Mouse (Mus musculus) MEL (cell line): ENCODE data around the gene Tsc2. TPM values are rescaled to one million over a fixed set of nuclear protein-coding genes. Genes with fewer than 3 reads are reported as not detected.

Experiments
- DNase-seq: peaks from one replicate; pipeline ENCODE4 v3.0.0; 2011; ENCODE audit warnings: low read depth, low spot score
- H3K27ac ChIP-seq: 2 replicates; pipeline ENCODE4 v1.5.1; 2012; ENCODE audit warnings: low read depth, mild to moderate bottlenecking, control low read depth, low read length, moderate library complexity; ENCODE audit not compliant: control insufficient read depth
- H3K27me3 ChIP-seq, 2 experiments: fragments of 150-350 bp in 1 of 2; sonication (generic) in 1 of 2; 2 replicates each; pipeline ENCODE4 v1.6.1; 2012; ENCODE audit warnings: low read length in 2 of 2, mild to moderate bottlenecking in 2 of 2, improper control_type of control experiment in 1 of 2, moderate library complexity in 1 of 2; ENCODE audit not compliant: insufficient read depth in 2 of 2, control insufficient read depth in 1 of 2
- H3K36me3 ChIP-seq, 2 experiments: 2 replicates each; pipeline ENCODE4 v1.6.1; 2012 to 2014; ENCODE audit warnings: low read length in 2 of 2, improper control_type of control experiment in 1 of 2, inconsistent platforms in 1 of 2, mild to moderate bottlenecking in 1 of 2; ENCODE audit not compliant: insufficient read depth in 2 of 2, control insufficient read depth in 1 of 2
- H3K4me1 ChIP-seq, 2 experiments: fragments of 150-350 bp in 1 of 2; sonication (generic) in 1 of 2; 2 replicates each; pipeline ENCODE4 v1.6.1; 2012; ENCODE audit warnings: low read length in 2 of 2, improper control_type of control experiment in 1 of 2, mild to moderate bottlenecking in 1 of 2; ENCODE audit not compliant: insufficient read depth in 2 of 2, control insufficient read depth in 1 of 2
- H3K4me3 ChIP-seq, 2 experiments: fragments of 150-350 bp in 1 of 2; sonication (generic) in 1 of 2; 2 replicates each; pipeline ENCODE4 v1.5.1; 2012; ENCODE audit warnings: low read depth in 2 of 2, low read length in 2 of 2, mild to moderate bottlenecking in 2 of 2, moderate library complexity in 2 of 2, control low read depth in 1 of 2, improper control_type of control experiment in 1 of 2; ENCODE audit not compliant: control insufficient read depth in 1 of 2, insufficient read depth in 1 of 2
- H3K79me2 ChIP-seq: 2 replicates; pipeline ENCODE4 v1.6.1; 2012; ENCODE audit warnings: mild to moderate bottlenecking, low read length, moderate library complexity; ENCODE audit not compliant: control insufficient read depth, poor library complexity, insufficient read depth
- H3K9ac ChIP-seq: 2 replicates; pipeline ENCODE4 v1.6.1; 2012; ENCODE audit warnings: low read depth, mild to moderate bottlenecking, control low read depth, low read length, moderate library complexity; ENCODE audit not compliant: control insufficient read depth, poor library complexity, severe bottlenecking
- H3K9me3 ChIP-seq: fragments of 150-350 bp; sonication (generic); replicated peaks from 2 replicates; pipeline ENCODE4 v1.6.1; 2012; ENCODE audit warnings: mild to moderate bottlenecking, low read length, improper control_type of control experiment, moderate library complexity; ENCODE audit not compliant: insufficient read depth
- BHLHE40 ChIP-seq: IDR thresholded peaks from 2 replicates; pipeline ENCODE4 v1.6.1; 2012; ENCODE audit warnings: low read depth, mild to moderate bottlenecking, inconsistent platforms, low read length, improper control_type of control experiment, borderline replicate concordance
- CHD2 ChIP-seq: IDR thresholded peaks from 2 replicates; pipeline ENCODE4 v1.6.1; 2011; ENCODE audit warnings: low read length, improper control_type of control experiment
- CTCF ChIP-seq, 3 experiments: IDR thresholded peaks in 2 of 3; conservative IDR thresholded peaks in 1 of 3; 2 replicates each; pipeline ENCODE4 v1.5.1; 2011 to 2012; ENCODE audit warnings: low read length in 3 of 3, low read depth in 2 of 3, mild to moderate bottlenecking in 2 of 3, improper control_type of control experiment in 1 of 3, inconsistent platforms in 1 of 3, mixed read lengths in 1 of 3, moderate library complexity in 1 of 3; ENCODE audit not compliant: control insufficient read depth in 1 of 3, insufficient read depth in 1 of 3, poor library complexity in 1 of 3, severe bottlenecking in 1 of 3
- ELF1 ChIP-seq: IDR thresholded peaks from 2 replicates; pipeline ENCODE4 v1.6.1; 2014; ENCODE audit warnings: low read depth, mild to moderate bottlenecking, inconsistent platforms, low read length, improper control_type of control experiment, moderate library complexity
- EP300 ChIP-seq, 2 experiments: IDR thresholded peaks; 2 replicates each; pipeline ENCODE4 v1.6.1; 2011; ENCODE audit warnings: improper control_type of control experiment in 2 of 2, low read length in 2 of 2, low read depth in 1 of 2, mild to moderate bottlenecking in 1 of 2
- ETS1 ChIP-seq: IDR thresholded peaks from 2 replicates; pipeline ENCODE4 v1.6.1; 2012; ENCODE audit warnings: low read depth, mild to moderate bottlenecking, inconsistent platforms, low read length, improper control_type of control experiment, moderate library complexity
- GABPA ChIP-seq: IDR thresholded peaks from 2 replicates; pipeline ENCODE4 v1.6.1; 2012; ENCODE audit warnings: low read depth, mild to moderate bottlenecking, inconsistent platforms, low read length, improper control_type of control experiment, moderate library complexity
- MAFK ChIP-seq: IDR thresholded peaks from 2 replicates; pipeline ENCODE4 v1.6.1; 2011; ENCODE audit warnings: low read depth, mild to moderate bottlenecking, low read length, improper control_type of control experiment, borderline replicate concordance
- MAZ ChIP-seq: IDR thresholded peaks from 2 replicates; pipeline ENCODE4 v1.6.1; 2012; ENCODE audit warnings: low read depth, mild to moderate bottlenecking, inconsistent platforms, low read length, improper control_type of control experiment
- MEF2A ChIP-seq: IDR thresholded peaks from 2 replicates; pipeline ENCODE4 v1.6.1; 2014; ENCODE audit warnings: low read depth, mild to moderate bottlenecking, inconsistent platforms, low read length, improper control_type of control experiment; ENCODE audit not compliant: poor library complexity, insufficient replicate concordance, severe bottlenecking; ENCODE audit errors: extremely low read depth
- NELFE ChIP-seq: IDR thresholded peaks from 2 replicates; pipeline ENCODE4 v1.6.1; 2011; ENCODE audit warnings: low read depth, low read length, improper control_type of control experiment
- NRF1 ChIP-seq: IDR thresholded peaks from 2 replicates; pipeline ENCODE4 v1.6.1; 2014; ENCODE audit warnings: low read depth, mild to moderate bottlenecking, inconsistent platforms, low read length, improper control_type of control experiment, moderate library complexity; ENCODE audit not compliant: poor library complexity, insufficient read depth, severe bottlenecking
- POLR2AphosphoS2 ChIP-seq: IDR thresholded peaks from 2 replicates; pipeline ENCODE4 v1.6.1; 2011; ENCODE audit warnings: low read length, improper control_type of control experiment
- RAD21 ChIP-seq: IDR thresholded peaks from 2 replicates; pipeline ENCODE4 v1.6.1; 2011; ENCODE audit warnings: mild to moderate bottlenecking, low read depth, low read length, improper control_type of control experiment
- SIN3A ChIP-seq: IDR thresholded peaks from 2 replicates; pipeline ENCODE4 v1.6.1; 2012; ENCODE audit warnings: low read length, improper control_type of control experiment, inconsistent platforms
- SMC3 ChIP-seq: IDR thresholded peaks from 2 replicates; pipeline ENCODE4 v1.6.1; 2011; ENCODE audit warnings: low read depth, low read length, improper control_type of control experiment
- TAL1 ChIP-seq: IDR thresholded peaks from 2 replicates; pipeline ENCODE4 v1.6.1; 2012; ENCODE audit warnings: mild to moderate bottlenecking, inconsistent platforms, low read length, moderate library complexity, mixed read lengths
- TBP ChIP-seq: IDR thresholded peaks from 2 replicates; pipeline ENCODE4 v1.8.0; 2011; ENCODE audit warnings: low read depth, low read length, improper control_type of control experiment
- USF1 ChIP-seq: IDR thresholded peaks from 2 replicates; pipeline ENCODE4 v1.6.1; 2014; ENCODE audit warnings: low read depth, mild to moderate bottlenecking, inconsistent platforms, low read length, improper control_type of control experiment, moderate library complexity
- ZC3H11A ChIP-seq: IDR thresholded peaks from 2 replicates; pipeline ENCODE4 v1.6.1; 2012; ENCODE audit warnings: low read depth, mild to moderate bottlenecking, inconsistent platforms, low read length, improper control_type of control experiment
- polyA plus RNA-seq, 2 experiments: library from polyadenylated mRNA; stranded (reverse) in 1 of 2; unstranded in 1 of 2; fragments of >175 nt in 1 of 2; fragments of >200 nt in 1 of 2; gene quantifications; 2 replicates each; pipeline versions ENCODE4 v1.2.1 to v1.2.4; 2012; ENCODE audit warnings: low replicate concordance in 2 of 2, low read depth in 1 of 2; ENCODE audit not compliant: insufficient read length in 2 of 2, insufficient read depth in 1 of 2, missing spikeins in 1 of 2
- total RNA-seq: library from RNA; depleted of rRNA; stranded (reverse); fragments of 300-350 nt; gene quantifications from 2 replicates; pipeline ENCODE4 v1.2.3, GENCODE M21; 2012

The Tsc2 gene
- total and polyA plus RNA-seq, 3 experiments: 48.8 to 99.2 TPM; not detected in 1

GRCm38 (mm10) chr17:24617561-24618194, 14.8 kb downstream of the Tsc2 start:
- H3K27me3 ChIP-seq: no peaks in the 10 kb centered on the region
- TF ChIP-seq CTCF (IDR thresholded peaks at IDR 0.05 in 2 of 3, conservative IDR thresholded peaks at IDR 0.05 in 1 of 3; ENCODE audit: control insufficient read depth in 1 of 3, insufficient read depth in 1 of 3, low read depth in 2 of 3, low read length in 3 of 3, poor library complexity in 1 of 3, severe bottlenecking in 1 of 3) (peak in 2 of 3 experiments; percentile 10 to 16; a peak in 2 of 6 replicates), MAFK (peak; percentile 64; the same call in 1 of the 2 replicates), GABPA (peak; percentile 79), MAZ (no peak), SIN3A (no peak), RAD21 (no peak; the same call in 1 of the 2 replicates), EP300 (IDR thresholded peaks at IDR 0.05; ENCODE audit: low read depth in 1 of 2, low read length in 2 of 2) (0 out of 4 replicates have a peak, but pooled peaks of 1 of the 2 experiments have one; percentile 12), ELF1 (no peak), ZC3H11A (0 out of 2 replicates have a peak, but pooled peaks have one; percentile 5), ETS1 (no peak), SMC3 (peak; percentile 18; the same call in 1 of the 2 replicates), POLR2AphosphoS2 (no peak)
- no peak overlapping the region for H3K4me3 ChIP-seq
- H3K9me3 ChIP-seq: no peaks in the 10 kb centered on the region
- peak; percentile 77 for DNase-seq
- H3K4me1 ChIP-seq: peaks cover 6 to 8% of the 10 kb centered on the region in 2 experiments; a peak in 3 of 4 replicates
- peaks cover 0 to 6% of the 10 kb centered on the region in 2 experiments for H3K36me3 ChIP-seq
- H3K27ac ChIP-seq: peak overlapping the region; percentile 52
- H3K79me2 ChIP-seq: no peaks in the 10 kb centered on the region
- H3K9ac ChIP-seq: peak overlapping the region; percentile 17; the same call in 1 of the 2 replicates

GRCm38 (mm10) chr17:24610711-24611110, 21.7 kb downstream of the Tsc2 start:
- Histone ChIP-seq H3K4me1 (peaks cover 3 to 6% of the 10 kb centered on the region in 2 experiments; a peak in 3 of 4 replicates), H3K27me3 (no peaks in the 10 kb centered on the region), H3K79me2 (no peaks in the 10 kb centered on the region), H3K36me3 (peaks cover 0 to 3% of the 10 kb centered on the region in 2 experiments), H3K4me3 (no peak overlapping the region), H3K9me3 (no peaks in the 10 kb centered on the region), H3K27ac (no peak overlapping the region), H3K9ac (no peak overlapping the region)
- DNase-seq: peak; percentile 59
- TF ChIP-seq MAFK: no peak
- no peak for TF ChIP-seq BHLHE40
- no peak for TF ChIP-seq USF1
- no peak for TF ChIP-seq TBP
- peak; percentile 24; the same call in 1 of the 2 replicates for TF ChIP-seq TAL1
- TF ChIP-seq CHD2: no peak
- no peak for TF ChIP-seq NELFE
- no peak for TF ChIP-seq NRF1
- no peak for TF ChIP-seq MEF2A
